Mouse (Mus musculus): ENCODE results near the gene Fam198b. TPM values are rescaled to one million over a fixed set of nuclear protein-coding genes. Genes with fewer than 3 reads are reported as not detected.

Gene Fam198b
- polyA plus RNA-seq, 1 experiment, result 2.4 TPM

GRCm38 (mm10) chr3:79903803-79904202 is 19.5 kb downstream of the Fam198b start:
- Histone ChIP-seq H3K27me3 (replicated peaks; ENCODE audit: control insufficient read depth, insufficient read depth, low read length) (no peaks in the 10 kb centered on the region; the same call in 1 of the 2 replicates), H3K4me1 (ENCODE audit: control insufficient read depth, insufficient read depth, low read length) (0 out of 2 replicates have a peak, but pooled peaks cover 2% of the 10 kb centered on the region), H3K27ac (ENCODE audit: insufficient read depth, low read depth, low read length) (peak overlapping the region; percentile 26; the same call in 1 of the 2 replicates), H3K36me3 (ENCODE audit: control insufficient read depth, insufficient read depth, low read length) (no peaks in the 10 kb centered on the region), H3K4me3 (ENCODE audit: insufficient read depth, low read depth, low read length) (no peak overlapping the region)
- WGBS, result 46% methylated on average over 6 of the region's 6 CpGs
- DNase-seq, result peak; percentile 62
- TF ChIP-seq POLR2A (IDR thresholded peaks at IDR 0.05; ENCODE audit: low read depth, low read length) (no peak), CTCF (conservative IDR thresholded peaks at IDR 0.05; ENCODE audit: insufficient read depth, insufficient read length, low read depth, low read length) (no peak)

DNA sequence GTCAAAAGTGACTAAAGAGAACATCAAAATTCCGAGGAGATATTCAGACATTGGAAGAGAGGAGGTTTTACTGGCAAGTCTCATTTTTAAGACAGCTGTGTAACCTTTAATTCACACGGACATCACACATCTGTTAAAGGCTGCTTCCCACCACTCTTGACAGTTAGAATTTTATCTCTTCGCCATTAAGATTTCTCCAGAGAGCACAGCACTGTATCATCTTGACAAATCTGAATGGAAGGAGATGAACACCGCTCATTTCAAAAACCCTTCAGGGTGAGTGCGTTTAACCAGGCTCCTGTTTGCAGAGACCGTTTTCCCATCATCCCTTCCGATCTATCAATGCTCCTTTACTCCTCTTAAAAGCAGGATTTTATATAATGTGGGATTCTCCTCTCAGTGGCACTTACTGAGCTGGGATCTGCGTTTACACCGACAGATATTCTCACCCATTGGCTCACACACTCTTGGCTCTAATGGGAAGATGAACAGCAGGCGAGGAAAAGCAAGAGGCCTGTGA is 20.0 kb downstream of the Fam198b start:
- DNase-seq, result no peak
- no peak overlapping the region for H3K27ac ChIP-seq (ENCODE audit: insufficient read depth, low read depth, low read length)
- no peaks in the 10 kb centered on the region for H3K36me3 ChIP-seq (ENCODE audit: control insufficient read depth, insufficient read depth, low read length)
- 0 out of 2 replicates have a peak, but pooled peaks cover 2% of the 10 kb centered on the region for H3K4me1 ChIP-seq (ENCODE audit: control insufficient read depth, insufficient read depth, low read length)
- 76% methylated on average over 10 of the region's 10 CpGs for WGBS
- no peaks in the 10 kb centered on the region; the same call in 1 of the 2 replicates for H3K27me3 ChIP-seq (replicated peaks; ENCODE audit: control insufficient read depth, insufficient read depth, low read length)
- H3K4me3 ChIP-seq (ENCODE audit: insufficient read depth, low read depth, low read length), result no peak overlapping the region
- TF ChIP-seq POLR2A (IDR thresholded peaks at IDR 0.05; ENCODE audit: low read depth, low read length) (no peak), CTCF (conservative IDR thresholded peaks at IDR 0.05; ENCODE audit: insufficient read depth, insufficient read length, low read depth, low read length) (no peak)

DNA sequence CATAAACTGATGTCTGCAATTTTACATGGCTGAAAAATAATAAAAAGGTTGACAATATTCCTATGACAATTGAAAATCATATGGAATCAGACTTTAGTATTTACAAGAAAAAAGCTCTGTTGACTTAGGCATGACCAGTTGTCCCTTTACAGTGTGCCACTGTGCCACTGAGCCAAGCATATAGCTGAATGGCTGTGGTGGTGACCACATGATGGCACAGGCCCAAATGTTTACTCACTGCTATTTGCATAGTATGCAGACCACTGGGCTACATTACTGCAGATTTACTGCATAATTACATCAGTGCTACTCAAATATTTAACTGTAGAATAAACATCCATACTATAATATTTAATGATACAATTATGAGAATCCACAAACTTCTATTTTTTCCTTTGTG is 21.1 kb downstream of the Fam198b start:
- 0 out of 2 replicates have a peak, but pooled peaks cover 2% of the 10 kb centered on the region for H3K4me1 ChIP-seq (ENCODE audit: control insufficient read depth, insufficient read depth, low read length)
- H3K27ac ChIP-seq (ENCODE audit: insufficient read depth, low read depth, low read length), result no peak overlapping the region
- no peaks in the 10 kb centered on the region for H3K36me3 ChIP-seq (ENCODE audit: control insufficient read depth, insufficient read depth, low read length)
- no peak for DNase-seq
- H3K27me3 ChIP-seq (replicated peaks; ENCODE audit: control insufficient read depth, insufficient read depth, low read length), result no peaks in the 10 kb centered on the region; the same call in 1 of the 2 replicates
- TF ChIP-seq POLR2A (IDR thresholded peaks at IDR 0.05; ENCODE audit: low read depth, low read length) (no peak), CTCF (conservative IDR thresholded peaks at IDR 0.05; ENCODE audit: insufficient read depth, insufficient read length, low read depth, low read length) (no peak)
- no peak overlapping the region for H3K4me3 ChIP-seq (ENCODE audit: insufficient read depth, low read depth, low read length)

- no peak overlapping the region for H3K27ac ChIP-seq (ENCODE audit: insufficient read depth, low read depth, low read length)
- H3K4me1 ChIP-seq (ENCODE audit: control insufficient read depth, insufficient read depth, low read length), result 0 out of 2 replicates have a peak, but pooled peaks cover 2% of the 10 kb centered on the region
- no peak overlapping the region for H3K4me3 ChIP-seq (ENCODE audit: insufficient read depth, low read depth, low read length)
- no peaks in the 10 kb centered on the region for H3K36me3 ChIP-seq (ENCODE audit: control insufficient read depth, insufficient read depth, low read length)
- 67% methylated on average over 5 of the region's 5 CpGs for WGBS
- no peak for DNase-seq
- no peaks in the 10 kb centered on the region; the same call in 1 of the 2 replicates for H3K27me3 ChIP-seq (replicated peaks; ENCODE audit: control insufficient read depth, insufficient read depth, low read length)
- TF ChIP-seq CTCF (conservative IDR thresholded peaks at IDR 0.05; ENCODE audit: insufficient read depth, insufficient read length, low read depth, low read length), result no peak
- no peak for TF ChIP-seq POLR2A (IDR thresholded peaks at IDR 0.05; ENCODE audit: low read depth, low read length)
Measured at GRCm38 (mm10) chr3:79906250-79907045, 22.1 kb downstream of the Fam198b start.

- Histone ChIP-seq H3K27me3 (replicated peaks; ENCODE audit: control insufficient read depth, insufficient read depth, low read length) (no peaks in the 10 kb centered on the region; the same call in 1 of the 2 replicates), H3K4me1 (ENCODE audit: control insufficient read depth, insufficient read depth, low read length) (0 out of 2 replicates have a peak, but pooled peaks cover 2% of the 10 kb centered on the region), H3K27ac (ENCODE audit: insufficient read depth, low read depth, low read length) (no peak overlapping the region), H3K4me3 (ENCODE audit: insufficient read depth, low read depth, low read length) (no peak overlapping the region), H3K36me3 (ENCODE audit: control insufficient read depth, insufficient read depth, low read length) (no peaks in the 10 kb centered on the region)
- peak; percentile 47 for DNase-seq
- WGBS, result 48% methylated on average over 7 of the region's 7 CpGs
- TF ChIP-seq CTCF (conservative IDR thresholded peaks at IDR 0.05; ENCODE audit: insufficient read depth, insufficient read length, low read depth, low read length), result no peak
- no peak for TF ChIP-seq POLR2A (IDR thresholded peaks at IDR 0.05; ENCODE audit: low read depth, low read length)
Measured at GRCm38 (mm10) chr3:79907223-79907622, 22.9 kb downstream of the Fam198b start.

DNA sequence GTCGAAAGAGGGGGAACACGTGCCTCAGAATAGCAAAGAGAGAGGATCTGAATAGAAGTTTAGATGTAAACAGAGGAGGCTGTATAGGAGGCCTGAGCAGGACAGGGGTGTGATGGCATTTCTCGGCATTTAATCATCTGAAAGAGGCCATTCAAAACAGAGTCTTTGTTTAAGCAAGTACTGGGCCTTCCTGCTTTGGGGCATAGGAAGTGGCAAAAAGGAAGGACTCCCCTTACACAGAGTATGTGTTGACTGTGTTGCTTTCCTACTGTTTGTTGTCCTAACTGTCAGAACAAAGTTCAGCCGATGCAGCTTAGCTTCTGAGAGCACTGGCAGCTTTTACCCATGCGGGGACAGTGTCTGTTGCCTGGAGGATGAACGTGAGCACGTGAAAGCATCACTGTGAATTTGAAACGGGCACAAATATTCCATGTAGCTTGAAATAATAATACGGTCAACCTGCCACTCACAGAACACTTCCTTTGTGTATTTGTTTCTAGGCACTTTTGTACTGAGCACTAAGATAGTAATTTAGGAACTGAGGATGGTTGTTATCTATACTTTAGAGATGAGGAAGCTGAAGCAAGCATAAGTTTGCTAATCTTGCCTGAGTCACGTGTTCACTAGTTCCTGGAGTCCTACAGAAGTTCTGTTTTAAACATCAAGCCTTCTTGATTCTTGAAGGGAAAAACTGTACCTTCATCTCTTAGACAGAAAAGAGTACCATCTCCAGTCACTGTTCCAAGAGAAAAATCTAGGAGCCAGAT is 26.2 kb downstream of the Fam198b start:
- DNase-seq, result no peak
- Histone ChIP-seq H3K27ac (ENCODE audit: insufficient read depth, low read depth, low read length) (no peak overlapping the region), H3K4me3 (ENCODE audit: insufficient read depth, low read depth, low read length) (no peak overlapping the region), H3K36me3 (ENCODE audit: control insufficient read depth, insufficient read depth, low read length) (no peaks in the 10 kb centered on the region), H3K27me3 (replicated peaks; ENCODE audit: control insufficient read depth, insufficient read depth, low read length) (no peaks in the 10 kb centered on the region; the same call in 1 of the 2 replicates), H3K4me1 (ENCODE audit: control insufficient read depth, insufficient read depth, low read length) (0 out of 2 replicates have a peak, but pooled peaks cover 2% of the 10 kb centered on the region)
- WGBS, result 69% methylated on average over 10 of the region's 10 CpGs
- TF ChIP-seq POLR2A (IDR thresholded peaks at IDR 0.05; ENCODE audit: low read depth, low read length) (no peak), CTCF (conservative IDR thresholded peaks at IDR 0.05; ENCODE audit: insufficient read depth, insufficient read length, low read depth, low read length) (no peak)

Data from kidney, adult 2 months (tissue).